Mouse (Mus musculus) gonadal fat pad, adult 2 months (tissue): Measurements from ENCODE around the gene Cdh16. TPM values are rescaled to one million over a fixed set of nuclear protein-coding genes. Genes with fewer than 3 reads are reported as not detected.

Experiments used
- DNase-seq: peaks from one replicate; pipeline ENCODE4 v3.0.0-alpha.2; 2012; ENCODE audit warnings: low read depth
- polyA plus RNA-seq: library from polyadenylated mRNA; depleted of rRNA; stranded (reverse); fragments of >200 nt; gene quantifications from 2 replicates; pipeline ENCODE4 v1.2.3, GENCODE M21; 2012; rRNA removed

Cdh16 gene
- polyA plus RNA-seq, 1 experiment, result 100 TPM

DNA sequence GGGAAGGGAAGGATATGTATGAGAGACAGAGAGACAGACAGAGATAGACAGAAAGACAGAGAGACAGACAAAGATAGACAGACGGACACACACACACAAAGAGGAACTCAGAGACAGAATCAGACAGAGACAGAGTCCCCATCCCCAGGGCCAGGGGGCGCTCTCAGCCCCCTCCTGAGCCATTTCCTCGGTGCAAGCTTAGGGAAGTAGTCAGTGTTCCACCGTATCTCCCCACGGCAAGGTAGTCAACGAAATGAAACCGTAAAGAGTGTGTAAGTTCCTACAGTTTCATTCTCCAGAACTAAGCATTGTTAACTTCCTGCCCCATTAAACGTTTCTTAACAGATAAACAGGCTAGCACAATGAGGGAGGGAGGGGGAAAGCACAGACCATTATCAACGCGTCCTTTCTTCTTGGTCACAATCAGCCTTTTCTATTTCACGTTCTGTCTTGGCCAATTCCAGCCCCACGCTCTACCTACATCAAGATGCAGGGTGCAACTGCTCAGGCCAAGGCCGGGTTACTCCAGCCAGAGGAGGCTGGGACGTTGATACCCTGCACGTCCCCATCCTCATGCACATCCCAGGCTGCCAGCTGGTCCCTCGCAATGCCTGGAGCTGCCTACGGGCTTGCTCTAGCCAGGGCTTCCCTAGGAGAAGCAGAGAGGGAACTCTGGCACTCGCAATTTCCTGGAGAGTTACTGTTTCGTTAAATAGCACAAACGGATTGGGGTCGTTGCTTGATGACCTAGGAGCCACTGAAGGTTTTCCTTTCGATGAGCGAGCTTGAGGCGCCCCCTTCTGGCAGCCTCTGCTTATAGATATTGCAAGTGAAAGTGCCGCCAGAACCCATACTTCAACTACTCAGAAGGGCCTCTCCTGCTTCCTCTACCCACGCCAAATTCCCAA is 53.5 kb downstream of the Cdh16 start:
- no peak for DNase-seq

DNA sequence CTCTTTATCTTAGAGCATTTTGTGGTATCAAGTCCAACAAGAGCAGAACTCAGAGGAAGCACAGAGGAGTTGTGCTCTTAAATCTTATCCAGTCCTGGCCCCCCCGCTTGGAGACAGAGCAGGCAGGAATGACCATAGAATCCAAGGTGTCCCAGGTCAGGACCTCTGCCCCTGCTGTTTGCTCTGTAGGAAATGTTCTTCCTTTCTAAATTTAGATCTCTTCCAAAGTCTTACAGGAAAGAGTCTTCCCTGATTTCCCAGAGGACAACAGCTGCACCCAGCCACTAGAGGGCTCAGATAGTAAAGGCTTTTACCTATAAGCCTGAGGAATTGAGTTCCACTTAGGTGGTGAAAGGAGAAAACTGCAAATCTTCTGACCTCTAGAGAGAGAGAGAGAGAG is 54.6 kb downstream of the Cdh16 start:
- DNase-seq, result no peak

- no peak for DNase-seq
Observed at GRCm38 (mm10) chr8:104565457-104565798, 58.8 kb downstream of the Cdh16 start.

DNA sequence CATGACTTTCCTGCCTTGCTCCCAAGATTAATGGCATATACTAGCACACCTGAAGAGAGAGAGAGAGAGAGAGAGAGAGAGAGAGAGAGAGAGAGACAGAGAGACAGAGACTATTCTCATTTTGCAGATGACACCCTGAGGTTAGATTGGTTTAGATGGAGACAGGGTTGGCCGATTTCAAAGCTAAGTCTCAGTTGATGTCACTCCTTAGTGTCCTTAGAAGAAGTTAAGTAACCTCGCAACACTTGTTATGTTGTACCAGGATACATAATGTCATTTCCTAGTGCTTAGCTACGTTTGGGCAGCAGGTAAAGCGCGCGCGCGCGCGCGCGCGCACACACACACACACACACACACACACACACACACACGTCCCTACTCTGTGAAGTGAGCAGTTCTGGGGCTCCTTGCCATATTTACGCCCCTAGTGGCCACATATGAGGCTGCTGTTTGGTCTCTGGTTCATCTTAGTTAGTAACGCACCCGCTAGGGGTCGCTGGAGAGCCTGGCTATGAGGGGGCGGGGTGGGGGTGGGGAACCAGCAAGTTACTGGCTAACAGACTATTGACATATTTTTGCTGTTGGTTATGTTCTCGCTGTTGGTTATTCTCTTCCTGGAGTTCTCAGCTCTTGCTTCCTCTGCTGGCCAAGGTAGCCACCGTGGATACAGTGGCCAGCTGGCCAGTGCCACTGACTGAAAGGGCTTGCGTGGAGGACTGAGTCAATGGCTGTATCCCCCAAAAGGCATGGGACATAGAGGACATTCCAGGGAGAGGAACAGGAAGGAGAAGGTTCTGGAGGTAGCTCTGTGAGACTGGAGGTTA is 59.4 kb downstream of the Cdh16 start:
- DNase-seq, result no peak

- no peak for DNase-seq
Observed at GRCm38 (mm10) chr8:104560731-104561130, 63.5 kb downstream of the Cdh16 start.

DNA sequence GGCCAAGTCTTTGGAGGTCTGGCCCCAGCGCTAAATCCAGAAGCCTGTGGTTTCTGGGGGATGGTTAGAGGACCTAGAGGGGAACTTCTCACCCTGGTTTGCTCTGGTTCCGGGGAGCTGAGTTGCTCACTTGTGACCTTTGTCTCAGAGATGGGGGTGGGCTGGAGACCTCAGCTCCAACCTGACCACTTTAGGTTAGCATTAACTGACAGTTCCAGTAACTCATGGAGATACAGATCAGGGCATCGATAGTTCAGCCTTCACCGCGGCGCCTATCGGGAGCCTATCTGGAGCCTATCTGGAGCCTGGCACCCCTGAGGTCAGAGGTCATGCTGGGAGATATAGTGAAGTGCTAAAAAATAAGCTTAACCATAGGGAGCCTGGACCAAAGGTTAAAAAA is 67.0 kb downstream of the Cdh16 start:
- no peak for DNase-seq

DNA sequence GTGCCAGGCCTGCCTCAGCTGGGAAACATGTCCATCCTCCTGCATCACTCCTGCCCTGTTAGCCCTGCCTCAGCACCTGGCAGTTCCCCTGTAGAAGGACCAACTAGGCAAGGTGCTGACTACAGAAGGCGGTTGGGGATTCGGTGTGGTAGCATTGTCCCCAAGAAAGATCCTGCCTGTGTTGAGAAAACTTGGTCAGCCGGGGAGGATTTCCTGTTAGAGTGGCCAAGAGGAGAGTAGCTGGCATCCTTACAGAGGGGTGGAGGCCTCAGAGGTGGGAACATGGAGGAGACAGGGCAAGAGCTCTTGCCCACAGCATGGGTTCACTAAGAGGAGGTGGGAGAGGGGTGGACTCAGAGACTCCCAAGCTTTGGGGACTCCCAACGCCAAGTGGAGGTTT is 69.0 kb downstream of the Cdh16 start:
- no peak for DNase-seq

Other genes with a start within 250 kb of the Cdh16 start
- 25.5 and 33.2 TPM in 2 replicates for gene Cmtm4, start 228.6 kb downstream of the Cdh16 start, polyA plus RNA-seq
- 26.2 and 29.2 TPM in 2 replicates for gene Dync1li2, start 181.3 kb downstream of the Cdh16 start, polyA plus RNA-seq
- gene Terb1, start 114.5 kb downstream of the Cdh16 start, polyA plus RNA-seq, result 0.15 and 0.26 TPM in 2 replicates
- 20.5 and 23.2 TPM in 2 replicates for gene Nae1, start 89.8 kb downstream of the Cdh16 start, polyA plus RNA-seq
- 17.3 and 17.8 TPM in 2 replicates for gene Car7, start 89.7 kb downstream of the Cdh16 start, polyA plus RNA-seq
- gene Pdp2, start 32.9 kb downstream of the Cdh16 start, polyA plus RNA-seq, result 7.6 and 8.6 TPM in 2 replicates
- gene Rrad, start 6.9 kb upstream of the Cdh16 start, polyA plus RNA-seq, result 9.4 and 16.2 TPM in 2 replicates
- gene Ciao2b, start 17.6 kb upstream of the Cdh16 start, polyA plus RNA-seq, result 32.9 and 38.5 TPM in 2 replicates
- gene Ces2a, start 109.6 kb upstream of the Cdh16 start, polyA plus RNA-seq, result 0.38 and 1.1 TPM in 2 replicates
- gene Ces2b, start 207.2 kb upstream of the Cdh16 start, polyA plus RNA-seq, result 0.12 and 0.18 TPM in 2 replicates
- 0.39 and 0.43 TPM in 2 replicates for gene Ces2c, start 222.7 kb upstream of the Cdh16 start, polyA plus RNA-seq